Mouse (Mus musculus): ENCODE measurements at regions not wholly inside any gene's neighbourhood (a gene's known extent, or its start where the extent isn't known, plus 50 kb on each side); places are given as distances from the start of the nearest gene placed in this dataset.

- TF ChIP-seq CTCF (IDR thresholded peaks at IDR 0.05; ENCODE audit: low read depth, low read length) = no peak
- no peak for TF ChIP-seq GATA1 (IDR thresholded peaks at IDR 0.05; ENCODE audit: borderline replicate concordance, low read length)
- no peak for TF ChIP-seq TAL1 (conservative IDR thresholded peaks at IDR 0.05; ENCODE audit: low read depth, low read length)
Observed at GRCm38 (mm10) chr17:14475277-14475676, 196.0 kb downstream of the Smoc2 start.
